Mouse (Mus musculus) kidney, adult 10 weeks (tissue): Measurements from ENCODE around the gene Toe1. TPM values are rescaled to one million over a fixed set of nuclear protein-coding genes. Genes with fewer than 3 reads are reported as not detected.

Experiments
- polyA plus RNA-seq: library from polyadenylated mRNA; stranded (reverse); fragments of 350-450 nt; fragmentation: Illumina TruSeq; extraction: RNeasy Lipid Tissue Mini Kit (QIAGEN cat#74804); gene quantifications from one replicate; pipeline ENCODE4 v1.2.3, GENCODE M21; 2014; ENCODE audit warnings: low read depth, low replicate concordance

The Toe1 gene
- 4.4 TPM for polyA plus RNA-seq

DNA sequence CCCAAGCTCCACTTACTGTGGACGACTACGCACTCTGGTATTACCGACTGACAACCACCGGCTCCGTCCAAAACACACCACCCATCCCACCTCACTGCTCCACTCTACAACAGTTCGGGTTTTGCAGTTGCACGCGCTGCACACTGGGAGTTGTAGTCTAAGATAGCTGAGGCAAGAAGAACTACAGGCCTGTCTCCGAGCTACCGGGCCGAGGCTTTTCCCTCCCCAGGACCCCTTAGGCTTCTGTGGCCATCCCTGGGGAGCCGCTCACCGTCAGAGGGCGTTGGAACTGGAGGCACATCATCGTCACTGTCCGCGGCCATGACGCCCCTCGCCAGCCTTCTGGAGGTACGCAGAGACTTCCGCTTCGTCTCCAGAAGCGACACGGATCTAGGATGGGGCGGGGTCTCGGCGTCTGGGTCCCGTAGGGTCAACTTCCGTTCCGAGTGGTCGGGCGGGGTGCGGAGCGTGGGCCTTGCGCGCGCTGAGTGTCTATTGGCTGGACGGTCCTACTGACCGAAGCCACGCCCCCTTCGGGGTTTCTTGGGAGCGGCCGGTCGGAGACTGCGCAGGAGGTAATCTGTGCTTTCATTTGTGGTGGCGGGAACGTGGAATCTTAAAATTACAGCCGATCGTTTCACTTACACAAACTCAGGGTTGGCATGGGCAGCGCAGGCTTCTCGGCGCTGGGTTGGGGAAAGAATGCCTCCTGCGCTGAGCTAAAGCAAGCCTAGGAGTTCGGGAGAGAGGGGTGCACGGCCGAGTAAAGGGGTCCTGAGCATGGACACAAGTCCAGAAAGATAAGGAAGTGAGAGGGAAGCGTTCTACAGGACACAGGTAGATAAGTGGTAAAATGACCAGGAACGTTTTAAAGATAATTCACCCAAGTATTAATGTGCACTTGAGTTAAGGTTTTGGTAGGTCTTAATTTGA, at the start of gene Toe1, which contains the start of gene Mutyh:
Toe1 (minus strand) TSS at position 444 of the 933 bp plus-strand sequence.
Mutyh (plus strand) TSS at position 527 of the 933 bp plus-strand sequence.

DNA sequence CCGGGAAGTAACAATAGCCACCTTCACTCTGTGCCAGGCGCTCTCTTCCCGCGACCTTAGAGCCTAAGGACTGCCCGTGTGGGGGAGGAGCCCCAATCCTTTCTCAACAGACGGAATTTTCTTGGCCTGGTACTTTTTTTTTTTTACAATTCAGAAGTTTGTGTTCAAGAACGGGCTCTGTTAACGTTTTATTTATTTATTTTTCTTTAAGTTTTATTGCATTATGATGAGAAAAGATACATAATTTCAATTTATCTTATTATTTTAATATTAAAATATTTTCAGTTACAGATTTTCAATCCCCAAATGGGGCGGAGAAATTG, 14.2 kb upstream of the Toe1 start, which contains the start of gene Hpdl:
Hpdl (minus strand) TSS at position 14 of the 323 bp plus-strand sequence.

Other genes starting within 250 kb of the Toe1 start
- gene Gpbp1l1, start 250.0 kb downstream of the Toe1 start, polyA plus RNA-seq = 64.3 TPM
- 2.7 TPM for gene Ccdc17, start 211.0 kb downstream of the Toe1 start, polyA plus RNA-seq
- gene Nasp, start 179.7 kb downstream of the Toe1 start, polyA plus RNA-seq = 58.1 TPM
- 2,483 TPM for gene Akr1a1, start 156.0 kb downstream of the Toe1 start, polyA plus RNA-seq
- gene Prdx1, start 122.1 kb downstream of the Toe1 start, polyA plus RNA-seq = 4,968 TPM
- gene Mmachc, start 99.2 kb downstream of the Toe1 start, polyA plus RNA-seq = 43.6 TPM
- gene Ccdc163, start 99.1 kb downstream of the Toe1 start, polyA plus RNA-seq = 13.3 TPM
- 7.6 TPM for gene Tesk2, start 86.7 kb downstream of the Toe1 start, polyA plus RNA-seq
- gene Mutyh, start 83 bp upstream of the Toe1 start, polyA plus RNA-seq = 0.61 TPM
- not detected for gene Hpdl, start 14.1 kb upstream of the Toe1 start, polyA plus RNA-seq
- gene Zswim5, start 69.7 kb upstream of the Toe1 start, polyA plus RNA-seq = 4.8 TPM
- gene Urod, start 186.8 kb upstream of the Toe1 start, polyA plus RNA-seq = 8.9 TPM
- 8.0 TPM for gene Hectd3, start 187.7 kb upstream of the Toe1 start, polyA plus RNA-seq
- 26.6 TPM for gene Eif2b3, start 211.8 kb upstream of the Toe1 start, polyA plus RNA-seq